Mouse (Mus musculus) heart, adult 2 months (tissue): Measurements from ENCODE around the gene Iyd.

Experiments used
- CTCF ChIP-seq: fragments of 200-600 bp; IDR thresholded peaks from 2 replicates; pipeline ENCODE4 v1.8.1; 2022; ENCODE audit warnings: antibody characterized with exemption, mild to moderate bottlenecking, moderate library complexity
- EP300 ChIP-seq: fragments of 200-500 bp; IDR thresholded peaks from 2 replicates; pipeline ENCODE4 v1.6.1; 2011; ENCODE audit warnings: low read depth, low read length, control low read depth; ENCODE audit not compliant: insufficient read depth

GRCm38 (mm10) chr10:3514634-3515033 lies 25.4 kb upstream of the Iyd start:
- TF ChIP-seq EP300 (no peak), CTCF (no peak)
